Mouse (Mus musculus) heart, embryonic 11.5 days (tissue): ENCODE data around the gene Itpr3. TPM values are rescaled to one million over a fixed set of nuclear protein-coding genes. Genes with fewer than 3 reads are reported as not detected.
A peak's percentile ranks its signal among the peaks of the same experiment; 100 is the strongest.

Source experiments
- ATAC-seq: fragments of 200-750 bp; cut with Nextera tagmentation; replicated peaks from 2 replicates; pipeline ENCODE4 v1.8.0; 2017; ENCODE audit warnings: moderate library complexity; ENCODE audit not compliant: insufficient number of reproducible peaks, low FRiP score, low TSS enrichment
- H3K27ac ChIP-seq: fragments of 300-500 bp; sonication (generic); 2 replicates; pipeline ENCODE4 v1.5.1; 2014; ENCODE audit warnings: mild to moderate bottlenecking, low read depth, low read length
- H3K27me3 ChIP-seq: fragments of 300-500 bp; sonication (generic); 2 replicates; pipeline ENCODE4 v1.6.1; 2014; ENCODE audit warnings: mild to moderate bottlenecking, low read length, mixed read lengths; ENCODE audit not compliant: control insufficient read depth, insufficient read depth
- H3K36me3 ChIP-seq: fragments of 300-500 bp; sonication (generic); 2 replicates; pipeline ENCODE4 v1.6.1; 2014; ENCODE audit warnings: mild to moderate bottlenecking, low read length, moderate library complexity, mixed read lengths; ENCODE audit not compliant: control insufficient read depth, insufficient read depth
- H3K4me1 ChIP-seq: fragments of 300-500 bp; sonication (generic); 2 replicates; pipeline ENCODE4 v1.6.1; 2014; ENCODE audit warnings: low read length; ENCODE audit not compliant: control insufficient read depth, insufficient read depth
- H3K4me2 ChIP-seq: fragments of 300-500 bp; sonication (generic); 2 replicates; pipeline ENCODE4 v1.6.1; 2014; ENCODE audit warnings: mild to moderate bottlenecking, moderate library complexity
- H3K4me3 ChIP-seq: fragments of 300-500 bp; sonication (generic); 2 replicates; pipeline ENCODE4 v1.5.1; 2014; ENCODE audit warnings: low read depth, low read length
- H3K9ac ChIP-seq: fragments of 300-500 bp; sonication (generic); 2 replicates; pipeline ENCODE4 v1.6.1; 2014; ENCODE audit warnings: mild to moderate bottlenecking, low read depth, low read length, moderate library complexity
- H3K9me3 ChIP-seq: fragments of 300-500 bp; sonication (generic); replicated peaks from 2 replicates; pipeline ENCODE4 v1.6.1; 2016; ENCODE audit warnings: low read length; ENCODE audit not compliant: control insufficient read depth
- WGBS: fragments of 180-500 bp; shearing (Covaris S2); extraction: QIAGEN DNeasy Blood & Tissue Kit; methylation state at CpG from one replicate; pipeline ENCODE4 v1.1.7; 2014; ENCODE audit not compliant: insufficient replicate concordance; 5-methylcytosine and 5-hydroxymethylcytosine counted together
- polyA plus RNA-seq: library from polyadenylated mRNA; unstranded; fragments of >200 nt; fragmentation: Nextera tagmentation; extraction: Ambion mirVana; gene quantifications from 2 replicates; pipeline ENCODE4 v1.2.1, GENCODE M21; 2014

Gene Itpr3
- polyA plus RNA-seq, 1 experiment from 2014 or later: 2.2 TPM

- H3K27me3 ChIP-seq: no peaks in the 10 kb centered on the region
- no peaks in the 10 kb centered on the region for H3K4me1 ChIP-seq
- H3K27ac ChIP-seq: no peak overlapping the region
- H3K4me3 ChIP-seq: no peak overlapping the region
- no peaks in the 10 kb centered on the region for H3K36me3 ChIP-seq
- WGBS: 84% methylated on average over 9 of the region's 9 CpGs
- H3K9me3 ChIP-seq: no peaks in the 10 kb centered on the region
- no peak for ATAC-seq
- no peak overlapping the region for H3K4me2 ChIP-seq
- no peak overlapping the region for H3K9ac ChIP-seq
Observed at GRCm38 (mm10) chr17:27106745-27107144, 49.6 kb downstream of the Itpr3 start.

- H3K4me2 ChIP-seq: no peak overlapping the region
- no peaks in the 10 kb centered on the region for H3K36me3 ChIP-seq
- WGBS: 85% methylated on average over 6 of the region's 6 CpGs
- no peaks in the 10 kb centered on the region for H3K27me3 ChIP-seq
- no peak for ATAC-seq
- no peak overlapping the region for H3K4me3 ChIP-seq
- no peak overlapping the region for H3K27ac ChIP-seq
- H3K9me3 ChIP-seq: no peaks in the 10 kb centered on the region
- H3K9ac ChIP-seq: no peak overlapping the region
- no peaks in the 10 kb centered on the region for H3K4me1 ChIP-seq
Observed at GRCm38 (mm10) chr17:27107936-27108335, 50.8 kb downstream of the Itpr3 start.

- Histone ChIP-seq H3K36me3 (no peaks in the 10 kb centered on the region), H3K27me3 (no peaks in the 10 kb centered on the region), H3K27ac (no peak overlapping the region), H3K9me3 (no peaks in the 10 kb centered on the region), H3K9ac (no peak overlapping the region), H3K4me2 (no peak overlapping the region), H3K4me3 (no peak overlapping the region), H3K4me1 (no peaks in the 10 kb centered on the region)
- no peak for ATAC-seq
- 88% methylated on average over 7 of the region's 7 CpGs for WGBS
Observed at GRCm38 (mm10) chr17:27110072-27110471, 53.0 kb downstream of the Itpr3 start.

DNA sequence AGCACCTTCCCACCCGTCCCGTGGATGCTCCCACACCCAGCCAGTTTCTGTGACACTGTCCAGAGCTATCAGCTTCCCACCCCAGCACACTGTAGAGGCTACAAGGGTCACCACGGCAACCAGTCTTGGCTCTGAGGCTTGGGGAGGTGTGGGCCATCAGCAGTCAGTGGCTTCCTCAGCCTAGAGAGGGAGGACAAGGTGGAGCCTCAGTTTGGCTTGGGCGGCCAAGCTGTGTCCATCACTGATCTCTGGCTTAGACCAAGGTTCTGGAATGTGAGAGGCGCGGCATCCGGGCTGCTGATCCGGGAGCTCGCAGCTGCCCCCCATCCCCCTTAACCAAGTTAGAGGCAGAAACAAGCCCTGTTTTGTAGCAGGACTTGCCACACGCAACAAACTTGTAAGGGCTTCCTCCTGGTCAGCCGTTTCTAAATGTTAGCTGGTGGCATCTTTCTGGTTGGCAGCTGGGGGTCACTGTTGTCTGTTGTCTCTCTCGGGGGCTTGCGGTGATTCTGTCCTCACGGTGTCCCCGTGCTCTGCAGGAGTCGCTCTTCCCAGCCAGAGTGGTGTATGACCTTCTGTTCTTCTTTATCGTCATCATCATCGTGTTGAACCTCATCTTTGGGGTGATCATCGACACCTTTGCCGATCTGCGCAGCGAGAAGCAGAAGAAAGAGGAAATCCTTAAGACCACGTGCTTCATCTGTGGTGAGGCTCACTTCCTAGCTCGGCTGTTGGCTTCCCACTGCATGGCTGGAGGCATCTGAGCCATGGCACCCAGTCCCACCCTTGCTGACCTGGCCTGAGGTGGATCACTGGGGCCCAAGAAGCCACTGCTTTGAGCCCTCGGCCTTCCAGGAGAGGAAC lies 61.8 kb downstream of the Itpr3 start:
- peaks cover 10% of the 10 kb centered on the region for H3K36me3 ChIP-seq

GRCm38 (mm10) chr17:27119540-27119895 lies 62.4 kb downstream of the Itpr3 start:
- no peaks in the 10 kb centered on the region for H3K9me3 ChIP-seq
- H3K36me3 ChIP-seq: peaks cover 11% of the 10 kb centered on the region
- no peak overlapping the region for H3K27ac ChIP-seq
- no peak for ATAC-seq
- H3K27me3 ChIP-seq: peaks cover 4% of the 10 kb centered on the region; the same call in 1 of the 2 replicates
- H3K4me3 ChIP-seq: no peak overlapping the region
- H3K4me1 ChIP-seq: 0 out of 2 replicates have a peak, but pooled peaks cover 5% of the 10 kb centered on the region
- 78% methylated on average over 4 of the region's 4 CpGs for WGBS
- no peak overlapping the region for H3K9ac ChIP-seq
- no peak overlapping the region for H3K4me2 ChIP-seq

More for the DNA sequence above, 61.8 kb downstream of the Itpr3 start:
- H3K9me3 ChIP-seq: no peaks in the 10 kb centered on the region
- H3K4me3 ChIP-seq: no peak overlapping the region
- no peak overlapping the region for H3K9ac ChIP-seq
- 0 out of 2 replicates have a peak, but pooled peaks cover 5% of the 10 kb centered on the region for H3K4me1 ChIP-seq
- H3K27me3 ChIP-seq: peaks cover 4% of the 10 kb centered on the region; the same call in 1 of the 2 replicates
- no peak overlapping the region for H3K27ac ChIP-seq
- no peak for ATAC-seq
- no peak overlapping the region for H3K4me2 ChIP-seq
- WGBS: 70% methylated on average over 25 of the region's 25 CpGs

DNA sequence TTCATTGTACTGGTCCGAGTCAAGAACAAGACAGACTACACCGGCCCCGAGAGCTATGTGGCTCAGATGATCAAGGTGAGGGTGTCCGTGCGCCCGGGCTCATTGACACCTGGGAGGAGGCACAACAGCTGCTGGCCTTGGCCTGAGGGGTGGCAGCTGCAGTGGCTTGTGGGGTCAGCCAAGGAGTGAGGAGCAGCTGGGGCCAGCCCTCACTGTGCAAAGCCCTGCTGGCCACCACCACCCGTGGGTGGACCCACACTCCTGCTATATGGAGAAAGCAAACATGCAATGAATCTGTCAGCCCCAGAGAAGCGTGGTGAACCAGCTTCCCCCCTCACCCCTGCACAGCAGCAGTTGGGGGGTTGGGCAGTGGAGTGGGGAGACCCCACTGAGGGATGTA lies 62.9 kb downstream of the Itpr3 start:
- ATAC-seq: no peak
- 68% methylated on average over 8 of the region's 8 CpGs for WGBS
- Histone ChIP-seq H3K27me3 (peaks cover 4% of the 10 kb centered on the region; the same call in 1 of the 2 replicates), H3K36me3 (peaks cover 11% of the 10 kb centered on the region), H3K27ac (no peak overlapping the region), H3K4me2 (no peak overlapping the region), H3K4me1 (0 out of 2 replicates have a peak, but pooled peaks cover 5% of the 10 kb centered on the region), H3K4me3 (no peak overlapping the region), H3K9ac (no peak overlapping the region), H3K9me3 (no peaks in the 10 kb centered on the region)

GRCm38 (mm10) chr17:27120561-27121024 lies 63.5 kb downstream of the Itpr3 start:
- Histone ChIP-seq H3K4me3 (no peak overlapping the region), H3K9ac (0 out of 2 replicates have a peak overlapping the region, but pooled peaks have one; percentile 10), H3K4me1 (0 out of 2 replicates have a peak, but pooled peaks cover 5% of the 10 kb centered on the region), H3K36me3 (peaks cover 11% of the 10 kb centered on the region), H3K27ac (no peak overlapping the region), H3K4me2 (0 out of 2 replicates have a peak overlapping the region, but pooled peaks have one; percentile 16), H3K9me3 (no peaks in the 10 kb centered on the region), H3K27me3 (peaks cover 4% of the 10 kb centered on the region; the same call in 1 of the 2 replicates)
- 13% methylated on average over 18 of the region's 18 CpGs for WGBS
- ATAC-seq: no peak

DNA sequence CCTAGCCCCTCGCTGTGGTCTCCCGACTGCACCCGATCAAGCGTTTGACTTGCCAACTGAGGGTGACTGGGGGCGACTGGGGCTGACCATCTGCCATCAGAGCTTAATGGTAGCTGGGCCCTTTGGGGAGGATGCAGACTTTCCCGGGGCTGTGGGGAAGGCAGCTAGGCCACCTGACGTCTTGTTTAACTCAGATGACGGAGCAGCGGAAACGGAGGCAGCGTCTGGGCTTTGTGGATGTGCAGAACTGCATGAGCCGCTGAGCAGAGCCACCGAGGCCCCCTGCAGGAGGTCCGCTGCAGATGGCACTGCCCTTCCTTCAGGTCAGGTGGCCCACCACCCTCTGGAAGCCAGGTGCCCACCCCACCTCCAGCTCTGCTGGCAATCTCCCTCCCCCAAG lies 64.2 kb downstream of the Itpr3 start:
- no peak overlapping the region for H3K4me3 ChIP-seq
- ATAC-seq: no peak
- H3K4me2 ChIP-seq: no peak overlapping the region
- WGBS: 58% methylated on average over 14 of the region's 14 CpGs
- H3K4me1 ChIP-seq: 0 out of 2 replicates have a peak, but pooled peaks cover 5% of the 10 kb centered on the region
- H3K27ac ChIP-seq: no peak overlapping the region
- H3K27me3 ChIP-seq: peaks cover 4% of the 10 kb centered on the region; the same call in 1 of the 2 replicates
- peaks cover 11% of the 10 kb centered on the region for H3K36me3 ChIP-seq
- no peak overlapping the region for H3K9ac ChIP-seq
- no peaks in the 10 kb centered on the region for H3K9me3 ChIP-seq
